Mouse (Mus musculus): ENCODE measurements around the gene Hoxc8.

GRCm38 (mm10) chr15:102992863-102993262 is 2.5 kb downstream of the Hoxc8 start:
- TF ChIP-seq POLR2A (IDR thresholded peaks at IDR 0.05; ENCODE audit: extremely low read depth, insufficient read depth, low read length) (no peak), CTCF (IDR thresholded peaks at IDR 0.05; ENCODE audit: extremely low read depth, insufficient read depth, low read length) (no peak)
